Mouse (Mus musculus) neural tube, embryonic 11.5 days (tissue): ENCODE results near the gene Stx16. TPM values are rescaled to one million over a fixed set of nuclear protein-coding genes. Genes with fewer than 3 reads are reported as not detected.
A peak's percentile ranks its signal among the peaks of the same experiment; 100 is the strongest.

Source experiments
- ATAC-seq: fragments of 200-750 bp; cut with Nextera tagmentation; 2 replicates; pipeline ENCODE4 v1.8.0; 2017; ENCODE audit warnings: moderate number of reproducible peaks, mild to moderate bottlenecking, moderate TSS enrichment, moderate library complexity; ENCODE audit not compliant: insufficient read depth, low FRiP score, low TSS enrichment
- DNase-seq: peaks from one replicate; pipeline ENCODE4 v3.0.0-alpha.2; 2015; ENCODE audit warnings: low spot score
- H3K27ac ChIP-seq: fragments of 300-500 bp; sonication (generic); 2 replicates; pipeline ENCODE4 v1.5.1; 2014; ENCODE audit warnings: low read depth, mild to moderate bottlenecking, low read length
- H3K27me3 ChIP-seq: fragments of 300-500 bp; sonication (generic); 2 replicates; pipeline ENCODE4 v1.6.1; 2014; ENCODE audit warnings: mild to moderate bottlenecking, low read length, mixed read lengths; ENCODE audit not compliant: control insufficient read depth, insufficient read depth
- H3K36me3 ChIP-seq: fragments of 300-500 bp; sonication (generic); 2 replicates; pipeline ENCODE4 v1.6.1; 2014; ENCODE audit warnings: mild to moderate bottlenecking, low read length, moderate library complexity, mixed read lengths; ENCODE audit not compliant: control insufficient read depth, insufficient read depth
- H3K4me1 ChIP-seq: fragments of 300-500 bp; sonication (generic); 2 replicates; pipeline ENCODE4 v1.6.1; 2014; ENCODE audit warnings: low read length, mixed read lengths; ENCODE audit not compliant: control insufficient read depth, insufficient read depth
- H3K4me2 ChIP-seq: fragments of 300-500 bp; sonication (generic); 2 replicates; pipeline ENCODE4 v1.6.1; 2014; ENCODE audit warnings: low read depth, mild to moderate bottlenecking, moderate library complexity
- H3K4me3 ChIP-seq: fragments of 300-500 bp; sonication (generic); 2 replicates; pipeline ENCODE4 v1.5.1; 2014; ENCODE audit warnings: low read depth, low read length
- H3K9ac ChIP-seq: fragments of 300-500 bp; sonication (generic); 2 replicates; pipeline ENCODE4 v1.6.1; 2014; ENCODE audit warnings: mild to moderate bottlenecking, low read length
- H3K9me3 ChIP-seq: fragments of 300-500 bp; sonication (generic); 2 replicates; pipeline ENCODE4 v1.6.1; 2016; ENCODE audit warnings: low read length; ENCODE audit not compliant: control insufficient read depth
- whole genome bisulfite sequencing: fragments of 180-500 bp; shearing (Covaris S2); extraction: QIAGEN DNeasy Blood & Tissue Kit; methylation state at CpG from one replicate; pipeline ENCODE4 v1.1.7; 2014; 5-methylcytosine and 5-hydroxymethylcytosine counted together
- polyA plus RNA-seq: library from polyadenylated mRNA; unstranded; fragments of >200 nt; fragmentation: Nextera tagmentation; extraction: Ambion mirVana; gene quantifications from 2 replicates; pipeline ENCODE4 v1.2.1, GENCODE M21; 2014

Gene Stx16
- polyA plus RNA-seq, 1 experiment from 2014 or later: 8.4 TPM

DNA sequence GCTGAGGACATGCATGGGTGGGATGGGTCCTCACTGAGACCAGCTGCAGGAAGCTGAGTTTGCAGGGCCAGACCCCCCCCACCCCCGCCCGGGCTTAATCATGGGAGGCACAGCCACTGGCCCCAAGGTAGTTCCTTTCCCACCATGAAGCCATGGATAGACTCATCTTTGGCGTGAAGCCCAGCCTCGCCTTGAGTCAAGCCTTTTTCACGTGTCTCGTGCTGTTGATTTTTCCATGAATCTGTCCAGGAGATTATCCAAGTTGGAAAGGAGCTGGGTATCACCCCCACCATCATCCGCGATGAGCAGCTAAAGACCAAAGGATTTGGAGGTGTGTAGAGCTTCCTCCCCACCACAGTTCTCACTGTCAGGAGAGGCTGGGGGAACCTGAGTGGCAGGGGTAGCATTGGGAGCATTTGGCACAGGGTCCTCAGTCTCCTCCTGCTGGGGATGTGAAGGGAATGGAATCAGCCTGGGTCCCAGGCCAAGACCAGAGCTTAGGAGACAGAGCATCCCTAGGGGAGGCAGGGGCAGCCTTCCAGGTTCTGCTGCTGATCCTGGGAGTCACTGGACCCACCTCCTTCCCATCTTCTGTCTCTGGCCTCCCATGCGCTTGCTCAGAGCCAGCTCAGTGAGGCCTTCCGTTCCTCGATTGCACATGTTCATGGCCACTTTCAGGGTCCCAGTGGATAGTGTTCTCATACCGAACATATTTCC, 38.2 kb downstream of the Stx16 start:
- H3K36me3 ChIP-seq: no peaks in the 10 kb centered on the region
- DNase-seq: no peak
- H3K9ac ChIP-seq: no peak overlapping the region
- H3K4me1 ChIP-seq: peaks cover 22% of the 10 kb centered on the region
- no peaks in the 10 kb centered on the region for H3K27me3 ChIP-seq
- H3K27ac ChIP-seq: no peak overlapping the region
- H3K9me3 ChIP-seq: no peaks in the 10 kb centered on the region
- WGBS: 93% methylated on average over 12 of the region's 12 CpGs
- no peak overlapping the region for H3K4me3 ChIP-seq
- H3K4me2 ChIP-seq: no peak overlapping the region
- ATAC-seq: no peak

DNA sequence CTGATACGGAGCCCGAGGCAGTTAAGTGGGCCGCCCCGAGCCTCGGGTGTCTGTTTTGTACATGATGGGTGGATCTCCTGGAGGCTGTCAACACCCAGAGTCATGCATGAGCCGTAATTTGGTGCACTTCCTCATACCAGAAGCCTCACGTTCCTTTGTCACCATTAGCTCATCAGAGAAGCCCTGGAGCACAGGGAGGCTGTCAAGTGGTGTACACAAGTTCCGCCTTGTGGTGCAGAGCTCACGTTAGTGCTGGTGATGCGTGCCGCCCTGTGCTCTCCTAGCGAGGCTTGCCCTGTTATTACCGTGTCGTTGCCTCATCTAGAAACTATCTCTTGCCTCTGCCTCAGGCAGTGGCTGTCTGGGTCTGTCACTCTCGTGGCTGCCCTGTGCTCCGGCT, 40.8 kb downstream of the Stx16 start:
- no peak overlapping the region for H3K4me2 ChIP-seq
- H3K9me3 ChIP-seq: no peaks in the 10 kb centered on the region
- peak; percentile 39 for DNase-seq
- H3K9ac ChIP-seq: no peak overlapping the region
- peak; percentile 42 for ATAC-seq
- 0 out of 2 replicates have a peak overlapping the region, but pooled peaks have one; percentile 3 for H3K27ac ChIP-seq
- H3K4me1 ChIP-seq: peaks cover 6% of the 10 kb centered on the region; the same call in 1 of the 2 replicates
- 68% methylated on average over 16 of the region's 16 CpGs for WGBS
- no peak overlapping the region for H3K4me3 ChIP-seq
- peaks cover 4% of the 10 kb centered on the region; the same call in 1 of the 2 replicates for H3K36me3 ChIP-seq
- no peaks in the 10 kb centered on the region for H3K27me3 ChIP-seq

DNA sequence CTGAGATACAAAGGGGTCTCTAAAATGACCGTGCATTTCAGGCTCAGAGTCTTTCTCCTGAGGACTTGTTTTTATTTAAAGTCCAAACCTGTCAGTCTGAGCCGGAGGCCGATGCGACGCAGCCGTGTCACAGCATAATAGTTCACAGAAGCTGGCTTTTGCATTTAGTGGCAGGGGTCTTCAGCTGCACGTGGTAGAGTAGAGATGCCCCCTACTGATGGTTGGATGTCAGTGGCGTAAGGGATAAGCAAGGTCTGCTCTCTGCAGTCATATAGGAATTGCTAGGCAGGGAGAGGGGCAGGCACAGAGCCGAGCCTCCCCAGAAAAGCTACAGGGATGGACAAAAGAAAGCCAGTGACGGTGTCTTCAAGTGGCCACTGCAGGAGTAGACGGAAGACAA, 42.0 kb downstream of the Stx16 start:
- Histone ChIP-seq H3K4me3 (no peak overlapping the region), H3K27ac (no peak overlapping the region), H3K4me2 (no peak overlapping the region), H3K36me3 (peaks cover 4% of the 10 kb centered on the region; the same call in 1 of the 2 replicates), H3K27me3 (no peaks in the 10 kb centered on the region), H3K9ac (no peak overlapping the region), H3K9me3 (no peaks in the 10 kb centered on the region), H3K4me1 (0 out of 2 replicates have a peak, but pooled peaks cover 3% of the 10 kb centered on the region)
- 54% methylated on average over 11 of the region's 11 CpGs for WGBS
- peak; percentile 50; the same call in 1 of the 2 replicates for ATAC-seq
- DNase-seq: peak; percentile 62

DNA sequence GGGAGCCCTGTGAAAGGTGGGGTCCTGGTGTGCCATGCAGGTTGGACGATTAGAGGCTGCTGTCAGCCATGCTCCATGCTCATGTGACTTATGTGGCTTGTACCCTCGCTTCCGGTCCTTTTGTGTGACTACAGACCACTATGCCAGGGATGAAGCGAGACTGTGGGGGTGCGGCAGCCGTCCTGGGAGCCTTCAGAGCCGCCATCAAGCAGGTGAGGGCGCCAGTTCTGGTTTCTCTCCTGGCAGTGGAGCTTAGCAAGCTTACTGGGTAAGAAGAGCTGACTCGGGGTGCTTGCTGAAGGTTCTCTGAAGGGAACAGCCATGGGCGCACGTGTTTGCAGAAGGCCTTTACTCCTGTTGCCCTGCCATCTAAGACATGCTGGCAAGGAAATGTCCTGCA, 43.2 kb downstream of the Stx16 start:
- peak; percentile 7 for DNase-seq
- Histone ChIP-seq H3K4me1 (0 out of 2 replicates have a peak, but pooled peaks cover 3% of the 10 kb centered on the region), H3K9me3 (no peaks in the 10 kb centered on the region), H3K4me2 (no peak overlapping the region), H3K9ac (no peak overlapping the region), H3K27me3 (no peaks in the 10 kb centered on the region), H3K27ac (no peak overlapping the region), H3K36me3 (peaks cover 7% of the 10 kb centered on the region; the same call in 1 of the 2 replicates), H3K4me3 (no peak overlapping the region)
- no peak for ATAC-seq
- WGBS: 93% methylated on average over 11 of the region's 11 CpGs

DNA sequence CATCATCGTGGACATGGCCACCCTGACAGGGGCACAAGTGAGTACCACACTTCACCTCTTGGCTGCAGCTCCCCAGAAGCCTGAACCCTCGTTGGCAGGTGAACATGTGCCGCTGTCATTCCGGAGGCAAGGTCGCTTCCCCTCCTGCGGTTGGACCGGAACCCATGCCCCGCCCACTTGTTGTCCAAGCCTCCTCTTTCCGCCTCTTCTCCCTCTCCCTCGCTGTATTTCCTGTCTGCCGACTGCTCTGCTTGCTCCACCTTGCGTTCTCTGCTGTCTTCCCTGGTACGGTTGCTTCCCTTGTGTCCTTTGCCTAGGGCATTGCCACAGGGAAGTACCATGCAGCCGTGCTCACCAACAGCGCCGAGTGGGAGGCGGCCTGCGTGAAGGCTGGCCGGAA, 44.5 kb downstream of the Stx16 start:
- peaks cover 7% of the 10 kb centered on the region; the same call in 1 of the 2 replicates for H3K36me3 ChIP-seq
- DNase-seq (peak; percentile 1), ATAC-seq (no peak)
- H3K4me2 ChIP-seq: no peak overlapping the region
- no peaks in the 10 kb centered on the region for H3K9me3 ChIP-seq
- WGBS: 92% methylated on average over 19 of the region's 19 CpGs
- H3K27me3 ChIP-seq: no peaks in the 10 kb centered on the region
- no peak overlapping the region for H3K27ac ChIP-seq
- no peak overlapping the region for H3K9ac ChIP-seq
- no peak overlapping the region for H3K4me3 ChIP-seq
- H3K4me1 ChIP-seq: 0 out of 2 replicates have a peak, but pooled peaks cover 3% of the 10 kb centered on the region

DNA sequence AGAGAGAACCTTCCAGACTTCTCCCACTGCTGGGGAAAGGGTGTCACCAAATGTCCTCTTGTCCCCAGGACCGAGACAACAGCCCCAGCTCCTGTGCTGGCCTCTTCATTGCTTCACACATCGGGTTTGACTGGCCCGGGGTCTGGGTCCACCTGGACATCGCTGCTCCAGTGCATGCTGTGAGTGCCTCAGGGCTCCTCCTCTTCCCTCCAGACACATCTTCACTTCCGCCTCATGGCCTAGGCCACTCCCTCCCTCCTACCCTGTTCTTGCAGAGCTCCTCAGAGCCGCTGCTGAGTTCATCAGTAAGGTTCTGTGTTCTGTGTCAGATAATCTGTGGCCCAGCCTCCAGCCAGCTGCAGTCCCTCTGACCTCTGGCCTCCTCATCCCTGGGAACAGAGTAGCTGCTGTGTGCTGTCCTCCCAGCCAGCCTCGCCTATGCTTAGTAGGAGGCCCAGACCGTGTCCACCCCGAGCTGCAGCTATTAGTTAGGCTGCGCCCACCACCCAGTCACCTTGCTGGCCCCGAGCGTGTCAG, 45.4 kb downstream of the Stx16 start:
- H3K9me3 ChIP-seq: no peaks in the 10 kb centered on the region
- H3K36me3 ChIP-seq: peaks cover 7% of the 10 kb centered on the region; the same call in 1 of the 2 replicates
- DNase-seq (peak; percentile 8), ATAC-seq (no peak)
- no peak overlapping the region for H3K4me2 ChIP-seq
- 82% methylated on average over 12 of the region's 12 CpGs for WGBS
- peaks cover 4% of the 10 kb centered on the region for H3K4me1 ChIP-seq
- no peak overlapping the region for H3K27ac ChIP-seq
- no peak overlapping the region for H3K4me3 ChIP-seq
- H3K27me3 ChIP-seq: no peaks in the 10 kb centered on the region
- H3K9ac ChIP-seq: no peak overlapping the region

DNA sequence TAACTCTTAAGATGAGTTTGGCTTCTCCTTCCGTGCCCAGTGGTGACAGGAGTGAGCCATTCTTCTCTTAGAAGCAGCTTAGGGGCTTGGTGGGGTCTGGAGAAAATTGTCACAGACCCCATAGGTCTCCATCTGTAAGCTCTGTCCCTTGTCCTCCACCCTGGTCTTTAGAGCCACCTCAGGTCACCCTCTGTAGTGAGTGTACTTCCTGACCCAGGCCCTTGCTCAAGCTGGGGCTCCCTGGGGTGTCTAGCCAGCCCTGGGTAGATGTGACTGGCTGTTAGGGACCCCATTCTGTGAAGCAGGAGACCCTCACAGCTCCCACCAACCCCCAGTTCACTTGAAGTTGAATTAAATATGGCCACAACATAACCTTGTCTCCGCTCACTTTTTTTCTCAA, 46.2 kb downstream of the Stx16 start:
- Histone ChIP-seq H3K4me1 (peaks cover 6% of the 10 kb centered on the region), H3K4me2 (no peak overlapping the region), H3K27ac (no peak overlapping the region), H3K9me3 (no peaks in the 10 kb centered on the region), H3K4me3 (no peak overlapping the region), H3K27me3 (no peaks in the 10 kb centered on the region), H3K36me3 (peaks cover 7% of the 10 kb centered on the region; the same call in 1 of the 2 replicates), H3K9ac (no peak overlapping the region)
- ATAC-seq (no peak), DNase-seq (peak; percentile 1)
- WGBS: 96% methylated on average over 2 of the region's 2 CpGs

DNA sequence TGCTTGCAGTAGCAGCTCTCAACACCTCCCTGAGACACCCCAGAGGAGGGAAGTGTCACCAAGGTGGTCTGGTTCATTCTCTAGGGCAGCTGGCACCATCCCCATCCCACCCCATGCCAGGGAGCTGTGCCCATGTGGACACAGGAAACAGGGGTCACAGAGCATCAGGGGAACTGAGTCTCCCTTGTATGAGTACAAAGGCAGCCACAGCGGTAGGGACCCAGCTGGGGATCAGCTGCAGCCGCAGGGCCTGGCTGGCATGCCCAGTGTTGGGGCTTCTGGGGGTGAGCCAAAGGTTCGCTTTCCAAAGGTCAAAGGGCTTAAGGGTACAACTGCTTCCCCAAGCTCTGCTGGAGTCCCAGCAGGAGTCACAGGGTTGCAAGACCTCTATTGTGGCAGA, 47.6 kb downstream of the Stx16 start:
- Histone ChIP-seq H3K4me3 (no peak overlapping the region), H3K4me2 (no peak overlapping the region), H3K36me3 (peaks cover 7% of the 10 kb centered on the region; the same call in 1 of the 2 replicates), H3K4me1 (peaks cover 6% of the 10 kb centered on the region), H3K9ac (no peak overlapping the region), H3K27me3 (no peaks in the 10 kb centered on the region), H3K27ac (no peak overlapping the region), H3K9me3 (no peaks in the 10 kb centered on the region)
- no peak for ATAC-seq
- 76% methylated on average over 3 of the region's 3 CpGs for WGBS
- peak; percentile 8 for DNase-seq
